Mouse (Mus musculus): ENCODE results near the gene Catip. TPM values are rescaled to one million over a fixed set of nuclear protein-coding genes. Genes with fewer than 3 reads are reported as not detected.
A peak's percentile ranks its signal among the peaks of the same experiment; 100 is the strongest.

The Catip gene
- total RNA-seq, 2 experiments from 2014 or later = 0.33 to 0.35 TPM

DNA sequence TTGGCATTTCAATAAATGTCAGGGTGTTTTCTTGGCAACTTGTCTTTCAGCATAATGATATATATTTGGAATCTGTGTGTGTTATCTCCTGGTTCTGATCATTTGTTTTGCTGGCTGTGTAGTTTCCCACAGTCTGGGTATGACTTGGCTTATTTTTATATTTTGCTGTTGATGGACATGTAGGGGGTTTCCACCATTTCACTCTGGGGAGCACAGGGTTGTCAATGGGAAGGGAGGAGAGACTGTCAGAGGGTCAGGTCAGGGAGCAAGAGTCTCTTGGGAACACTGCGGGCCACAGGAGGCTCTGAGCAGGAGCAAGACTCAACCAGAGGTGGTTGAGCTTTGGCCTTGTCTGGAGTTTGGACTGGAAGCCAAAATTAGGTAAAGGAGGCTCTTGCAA is 19.6 kb upstream of the Catip start:
- DNase-seq (ENCODE audit: low spot score in 2 of 2) = no peak

DNA sequence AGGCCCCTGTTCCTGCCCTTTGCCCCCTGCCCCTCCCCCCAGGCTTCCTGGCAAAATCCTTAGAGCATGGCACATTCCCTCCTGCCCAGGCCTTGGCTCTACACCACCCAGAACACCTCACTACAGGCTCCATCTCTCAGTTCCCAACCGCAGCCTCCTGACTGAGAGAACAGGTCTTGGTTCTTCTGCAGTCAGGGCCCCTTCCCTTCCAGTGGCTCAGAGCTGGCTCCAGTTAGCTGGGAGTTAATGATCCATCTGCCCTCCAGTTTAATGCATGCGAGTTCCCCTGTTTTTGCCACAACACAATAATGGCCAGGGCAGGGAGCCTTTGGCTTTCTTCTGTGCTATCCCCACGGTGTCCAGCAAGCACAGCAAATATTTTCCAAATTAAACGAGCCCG is 18.7 kb upstream of the Catip start:
- no peak for DNase-seq (ENCODE audit: low spot score in 2 of 2)

DNA sequence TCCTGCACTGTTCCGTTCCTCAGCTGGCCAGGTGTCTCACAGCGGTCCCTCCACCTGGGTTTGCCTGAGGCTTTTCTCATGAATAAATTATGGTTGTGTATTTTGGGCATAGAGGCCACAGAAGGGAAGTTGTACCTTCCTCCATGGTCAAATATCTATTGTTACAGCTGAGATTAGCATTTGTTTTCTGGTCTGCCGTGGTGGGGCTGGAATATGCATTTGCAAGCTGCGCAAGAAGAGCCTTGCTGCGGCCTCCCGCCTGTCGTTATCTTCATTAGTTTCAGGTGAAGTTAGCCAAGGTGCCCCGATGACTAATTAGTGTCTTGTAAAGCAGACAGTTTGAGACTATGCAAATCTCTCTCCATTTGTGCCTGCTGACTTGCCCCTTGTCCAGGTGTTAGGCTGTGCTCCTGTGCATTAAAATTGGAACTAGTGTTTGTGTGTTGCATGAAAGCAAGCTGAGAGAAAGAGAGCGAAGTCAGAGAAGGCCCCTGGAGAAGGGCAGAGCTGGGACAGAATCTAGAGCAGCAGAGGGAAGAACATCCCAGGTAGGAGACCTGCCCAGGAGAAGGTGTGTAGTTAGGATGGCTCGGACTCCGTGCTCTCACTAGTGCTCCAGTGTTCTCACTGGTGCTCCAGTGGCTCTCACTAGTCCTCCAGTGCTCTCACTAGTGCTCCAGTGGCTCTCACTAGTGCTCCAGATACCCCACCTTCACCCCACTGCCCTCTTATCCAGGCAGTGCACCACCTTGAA is 17.6 kb upstream of the Catip start:
- no peak for DNase-seq (ENCODE audit: low spot score in 2 of 2)

DNA sequence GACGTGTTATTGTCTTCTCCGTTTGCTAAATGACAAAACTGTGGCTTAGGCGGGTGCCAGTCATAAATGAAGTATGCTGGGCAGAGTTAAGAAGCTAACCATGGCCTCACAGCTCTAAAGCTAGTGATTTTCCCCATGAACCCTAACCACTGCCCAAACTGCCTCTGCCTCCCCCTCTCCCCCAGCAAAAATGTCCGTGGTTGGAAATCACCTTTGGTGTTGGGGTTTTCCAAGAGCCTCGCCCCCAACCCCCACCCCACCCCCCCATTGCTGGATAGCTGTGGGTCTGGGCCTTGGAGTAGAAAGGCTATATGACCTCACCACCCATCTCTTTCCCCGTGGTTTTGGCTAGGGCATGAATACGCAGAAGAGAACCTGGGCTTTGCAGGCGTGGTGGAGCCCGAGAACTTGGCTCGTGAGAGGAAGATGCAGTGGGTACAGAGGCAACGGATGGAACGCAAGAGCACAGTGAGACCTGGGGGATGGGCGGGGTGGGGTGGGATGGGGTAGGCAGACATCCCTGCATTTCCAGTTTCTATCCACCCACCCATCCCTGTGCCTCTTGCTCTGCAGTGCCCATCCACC is 10.6 kb upstream of the Catip start:
- no peak for DNase-seq (ENCODE audit: low spot score in 2 of 2)

DNA sequence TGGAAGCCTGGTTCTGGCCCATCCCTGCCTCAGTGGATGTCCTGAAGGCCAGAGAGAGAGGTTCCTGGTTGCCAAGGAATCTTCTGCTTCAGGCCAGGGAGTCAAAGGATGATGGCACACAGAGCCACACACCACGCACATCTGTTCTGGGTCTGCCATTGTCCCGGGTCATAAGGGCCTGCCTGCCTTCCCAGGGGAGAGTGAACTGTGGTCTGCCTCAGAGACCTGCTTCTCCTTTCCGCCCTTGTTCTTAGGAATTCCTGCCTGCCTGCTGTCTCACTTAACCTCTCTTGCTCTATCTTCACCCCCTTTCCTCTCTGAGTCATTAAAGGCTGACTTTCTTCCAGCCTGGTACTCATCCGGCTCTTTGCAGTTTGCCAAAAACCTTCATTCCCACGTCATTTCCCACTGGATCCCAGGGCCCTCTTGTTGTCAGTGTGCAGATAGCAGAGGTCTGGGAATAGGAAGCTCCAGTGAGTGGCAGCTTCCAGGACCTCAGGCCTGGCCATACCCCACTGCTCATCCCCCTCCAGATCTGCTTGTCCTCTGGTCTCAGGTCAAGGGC is 9.3 kb upstream of the Catip start:
- no peak for DNase-seq (ENCODE audit: low spot score in 2 of 2)

DNA sequence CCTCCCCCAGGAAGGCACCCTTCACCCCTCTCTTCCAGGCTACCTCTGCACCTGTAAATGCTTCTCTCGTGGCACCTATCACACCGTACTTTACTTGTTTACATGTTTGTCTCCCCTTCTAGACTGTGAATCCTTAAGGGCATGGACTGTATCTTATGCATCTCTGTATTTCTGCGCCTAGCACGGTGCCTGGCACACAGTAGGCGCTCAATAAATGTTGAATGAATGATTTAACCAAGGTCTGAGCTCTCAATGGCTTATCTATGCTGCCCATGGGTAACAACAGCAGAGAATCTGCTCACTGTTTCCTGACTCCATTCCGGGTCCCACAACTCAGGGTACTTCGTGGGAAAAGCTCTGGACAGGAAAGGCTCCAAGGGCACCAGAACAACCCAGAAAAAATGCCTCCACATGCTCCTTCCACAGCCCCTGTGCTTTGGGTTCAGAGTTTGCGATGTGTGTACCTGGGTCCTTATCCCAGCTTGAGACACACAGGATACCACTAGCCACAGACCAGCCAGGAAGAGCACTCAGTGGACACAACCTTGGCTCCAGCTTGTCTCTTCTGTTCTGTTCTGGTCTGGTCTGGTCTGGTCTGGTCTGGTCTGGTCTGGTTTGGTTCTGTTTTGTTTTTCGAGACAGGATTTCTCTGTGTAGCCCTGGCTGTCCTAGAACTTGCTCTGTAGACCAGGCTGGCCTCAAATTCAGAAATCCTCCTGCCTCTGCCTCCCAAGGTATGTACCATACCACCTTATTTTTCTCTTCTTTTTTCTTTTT is 8.3 kb upstream of the Catip start:
- no peak for DNase-seq (ENCODE audit: low spot score in 2 of 2)

DNA sequence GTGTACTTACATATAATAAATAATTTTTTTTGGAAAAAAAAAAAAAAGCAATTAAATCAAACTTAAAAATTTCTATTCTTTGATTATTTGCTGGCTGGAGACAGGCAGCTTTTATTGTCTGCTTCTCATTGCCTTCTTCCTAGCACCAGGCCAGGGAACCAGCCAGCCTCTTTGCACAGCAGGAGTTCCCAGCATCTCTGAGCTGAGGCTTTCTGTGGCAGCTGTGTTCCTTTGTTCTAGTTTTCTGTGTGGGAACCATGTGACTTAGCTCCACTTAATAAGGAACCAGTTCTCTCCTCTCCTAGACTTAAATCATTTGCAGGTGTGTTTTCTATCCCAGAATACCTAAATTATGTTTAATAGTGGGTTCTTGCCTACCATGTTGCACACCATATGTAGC is 4.4 kb upstream of the Catip start:
- no peak for DNase-seq (ENCODE audit: low spot score in 2 of 2)

DNA sequence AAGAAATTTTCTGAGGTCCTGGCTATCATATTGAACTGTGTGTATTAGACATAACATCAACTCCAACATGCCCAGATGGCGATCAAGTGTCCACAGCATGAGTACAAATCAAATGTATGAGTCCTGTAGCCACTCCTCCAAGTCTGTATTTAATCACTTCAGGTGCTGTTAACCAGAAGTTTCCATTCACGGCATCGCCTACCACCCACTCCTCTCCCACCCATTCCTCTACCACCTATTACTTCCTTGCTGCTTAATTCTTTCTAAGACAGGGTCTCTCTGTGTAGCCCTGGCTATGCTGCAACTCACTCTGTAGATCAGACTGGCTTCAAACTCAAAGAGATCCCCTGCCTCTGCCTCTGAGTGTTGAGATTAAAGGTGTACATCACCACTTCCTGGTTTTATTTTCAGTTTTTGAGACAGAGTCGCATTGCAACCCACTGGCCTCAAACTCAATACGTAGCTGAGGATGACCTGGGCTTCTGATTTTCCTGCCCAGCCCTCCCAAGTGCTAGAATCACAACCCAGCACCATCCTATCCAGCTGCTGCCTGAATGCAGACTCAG is 1.9 kb upstream of the Catip start:
- DNase-seq (ENCODE audit: low spot score in 2 of 2) = no peak

DNA sequence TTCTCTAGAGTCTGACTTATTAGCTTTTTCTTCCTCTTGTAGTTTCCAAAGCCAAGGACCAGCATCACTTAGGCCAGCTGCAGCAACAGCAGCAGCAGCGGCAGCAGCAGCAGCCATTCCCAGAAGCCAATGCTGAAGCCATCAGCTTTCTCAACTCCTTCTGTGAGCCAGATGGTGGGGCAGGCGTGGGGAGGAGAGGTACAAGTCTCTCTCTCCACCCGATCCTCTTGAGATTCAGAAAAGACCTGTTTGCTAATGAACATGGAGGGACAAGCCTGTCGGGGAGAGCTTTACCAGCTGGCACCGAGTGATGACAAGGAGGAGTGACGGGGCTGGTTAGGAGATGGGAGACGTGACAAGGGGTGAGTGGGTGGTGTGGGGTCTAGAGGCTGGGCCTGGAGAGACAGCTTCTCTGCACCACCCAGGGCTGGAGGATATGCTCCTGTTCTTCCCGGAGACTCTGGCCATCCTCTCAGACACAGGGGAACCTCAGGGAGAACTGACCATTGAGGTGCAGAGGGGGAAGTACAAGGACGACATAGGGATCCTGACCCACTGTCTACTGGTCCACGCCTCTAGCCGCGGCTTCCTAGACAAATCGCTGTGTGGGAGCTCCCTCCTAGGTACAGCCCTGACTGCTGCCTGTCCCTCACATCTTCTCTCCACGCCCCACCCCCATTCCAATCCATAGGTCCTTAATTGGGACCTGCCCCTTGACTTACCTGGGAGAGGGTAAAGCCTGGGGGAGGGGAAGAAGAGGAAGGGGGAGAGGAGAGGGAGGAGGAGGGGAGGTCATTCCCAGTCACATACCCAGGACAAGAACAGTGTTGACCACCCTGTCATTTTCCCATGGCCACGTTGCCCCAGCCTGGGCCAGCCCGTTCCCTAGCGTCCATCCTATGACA is 669 bp downstream of the Catip start:
- DNase-seq (ENCODE audit: low spot score in 2 of 2) = no peak

DNA sequence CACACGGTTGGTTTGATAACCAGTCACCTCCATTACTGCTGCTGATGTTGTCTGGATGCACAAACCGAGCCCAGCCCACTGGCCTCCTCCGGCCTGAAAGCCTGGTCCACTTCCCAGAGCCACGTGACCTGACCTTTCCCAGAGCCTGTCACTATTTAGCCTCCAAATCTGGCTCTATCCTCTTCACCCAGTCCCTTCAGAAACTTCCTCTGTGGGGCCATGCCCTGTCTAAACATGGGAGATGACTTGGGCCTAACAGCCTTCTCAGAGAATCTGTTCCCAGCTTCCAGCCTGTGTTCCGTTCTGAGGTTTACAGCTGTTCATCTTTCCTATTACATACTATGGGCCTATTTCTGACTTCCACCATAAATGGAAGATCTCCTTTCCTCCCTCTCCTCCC is 1.5 kb downstream of the Catip start:
- no peak for DNase-seq (ENCODE audit: low spot score in 2 of 2)

DNA sequence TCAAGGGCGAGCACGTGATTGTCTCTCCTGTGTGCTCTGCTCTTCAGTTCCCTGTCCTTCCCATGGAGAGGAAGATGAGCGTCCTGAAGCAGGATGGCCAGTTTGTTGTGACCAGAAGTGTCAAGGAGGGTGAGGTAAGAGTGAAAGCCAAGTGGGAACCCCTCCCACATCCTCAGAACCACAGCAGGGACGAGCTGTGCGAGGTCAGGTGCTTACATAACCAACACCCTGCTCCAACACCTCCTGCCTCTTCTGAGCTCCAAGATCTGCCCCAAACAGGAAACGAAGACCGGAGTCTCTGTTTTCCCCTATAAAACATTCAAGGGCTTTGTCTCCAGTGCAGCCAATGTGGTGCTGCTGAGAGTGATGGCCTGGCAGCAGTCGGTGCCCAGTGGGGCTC is 2.4 kb downstream of the Catip start:
- DNase-seq (ENCODE audit: low spot score in 2 of 2) = no peak

DNA sequence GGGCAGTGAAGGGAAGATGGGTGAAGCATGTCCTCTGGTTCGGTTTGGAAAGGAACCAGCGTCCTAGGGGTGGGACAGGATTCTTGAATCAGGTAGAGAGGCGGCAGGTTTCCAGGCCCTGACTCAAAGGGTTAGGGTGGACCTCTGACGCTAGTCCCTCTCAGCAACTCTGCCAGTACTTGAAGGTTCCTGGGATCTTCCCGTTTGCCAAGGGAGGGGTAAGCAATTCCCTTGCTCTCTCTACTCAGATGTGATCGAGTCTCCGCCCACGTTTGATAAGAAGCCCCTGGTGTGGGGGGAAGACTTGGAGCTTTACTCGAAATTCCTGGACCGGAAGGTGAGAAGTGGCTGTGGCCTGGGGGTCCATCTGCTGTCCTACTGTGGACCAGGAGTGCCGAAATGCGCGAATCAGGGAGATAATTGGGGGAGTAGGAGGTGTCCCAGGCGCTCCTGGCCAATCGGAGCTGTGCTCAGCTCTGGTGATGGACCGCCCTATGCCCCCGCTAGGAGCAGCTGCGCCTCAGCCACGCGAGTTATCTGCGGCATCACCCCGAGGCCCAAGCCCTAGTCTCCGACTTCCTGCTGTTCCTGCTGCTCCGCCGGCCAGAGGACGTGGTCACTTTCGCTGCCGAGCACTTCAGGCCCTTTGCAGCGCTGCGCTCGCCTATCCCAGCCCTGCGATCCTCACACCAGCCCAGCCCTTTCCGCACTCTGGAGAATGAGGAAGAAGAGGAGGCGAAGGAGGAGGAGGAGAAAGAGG is 6.2 kb downstream of the Catip start:
- DNase-seq (ENCODE audit: low spot score in 2 of 2) = no peak

DNA sequence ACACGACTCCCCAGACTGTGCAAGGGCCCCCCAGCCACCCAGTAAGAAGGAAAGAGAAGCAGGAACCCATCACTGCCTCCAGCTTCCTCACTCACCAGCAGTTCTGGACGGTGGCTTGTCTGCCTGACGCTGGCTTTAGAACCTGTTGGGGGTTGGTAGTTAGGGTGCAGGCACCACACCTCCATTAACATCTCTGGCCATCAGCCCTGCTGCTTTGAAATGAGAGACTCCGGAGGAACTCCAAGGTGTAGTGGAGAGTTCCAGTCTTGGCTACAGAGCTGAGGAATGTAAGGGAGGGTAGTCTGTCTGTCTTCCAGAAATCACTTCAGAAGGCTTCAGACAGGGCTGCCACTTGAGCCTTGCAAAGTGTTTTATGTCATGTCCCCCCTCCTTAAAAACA is 8.1 kb downstream of the Catip start:
- DNase-seq (ENCODE audit: low spot score in 2 of 2) = no peak

DNA sequence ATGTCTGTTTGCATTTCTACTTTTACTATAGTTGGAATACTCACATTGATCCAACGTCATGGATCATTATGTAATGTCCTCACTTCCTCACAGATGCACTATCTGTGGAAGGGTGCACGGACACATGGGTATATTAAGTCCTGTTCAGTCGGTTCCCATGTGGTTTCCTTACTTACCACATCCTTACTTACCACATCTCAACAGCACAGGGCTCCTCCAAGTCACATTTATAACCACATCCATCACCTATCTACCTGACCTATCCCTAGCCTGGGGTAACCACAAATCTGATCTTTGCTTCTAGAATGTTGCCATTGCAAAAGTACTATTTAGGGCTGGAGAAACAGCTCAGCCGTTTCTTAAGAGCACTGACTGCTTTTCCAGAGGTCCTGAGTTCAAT is 11.5 kb downstream of the Catip start:
- no peak for DNase-seq (ENCODE audit: low spot score in 2 of 2)

DNA sequence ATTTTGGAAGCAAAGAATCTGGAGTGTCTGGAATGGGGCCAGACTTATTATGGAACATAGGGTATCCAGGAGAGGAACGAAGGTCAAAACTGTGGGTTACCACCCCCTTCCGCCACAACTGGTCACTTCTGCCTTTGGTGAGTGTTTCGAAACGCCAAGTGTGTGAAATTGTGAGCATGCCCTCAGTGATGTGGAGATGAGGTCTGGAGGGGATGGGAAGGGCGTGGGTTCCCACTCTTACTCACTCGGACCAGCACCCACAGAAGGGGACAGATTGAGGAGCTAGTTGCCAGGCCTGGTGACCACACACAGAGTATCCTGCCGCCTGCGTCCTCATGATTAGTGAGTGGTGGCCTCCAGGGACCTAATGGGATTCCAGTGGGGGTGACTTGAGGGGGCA is 13.1 kb downstream of the Catip start, which contains the start of gene Slc11a1:
Gene Slc11a1, plus strand, starts transcription at position 216 of the 400 bp plus-strand sequence.
- DNase-seq (ENCODE audit: low spot score in 2 of 2) = no peak

DNA sequence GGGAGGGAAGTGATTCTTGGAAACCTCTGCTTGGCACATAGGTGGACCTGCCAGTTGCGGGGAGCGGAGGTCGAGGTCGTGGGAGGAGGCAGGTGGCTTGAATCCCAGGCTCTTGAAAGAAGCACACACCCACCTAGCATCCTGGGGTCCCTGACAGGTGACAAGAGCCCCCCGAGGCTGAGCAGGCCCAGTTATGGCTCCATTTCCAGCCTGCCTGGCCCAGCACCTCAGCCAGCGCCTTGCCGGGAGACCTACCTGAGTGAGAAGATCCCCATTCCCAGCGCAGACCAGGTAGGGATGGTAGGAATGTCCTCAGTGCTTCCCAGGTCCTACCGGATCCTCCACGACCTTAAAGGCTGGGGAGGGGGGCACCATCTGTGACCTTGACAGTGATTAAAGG is 13.7 kb downstream of the Catip start:
- DNase-seq (ENCODE audit: low spot score in 2 of 2) = no peak

DNA sequence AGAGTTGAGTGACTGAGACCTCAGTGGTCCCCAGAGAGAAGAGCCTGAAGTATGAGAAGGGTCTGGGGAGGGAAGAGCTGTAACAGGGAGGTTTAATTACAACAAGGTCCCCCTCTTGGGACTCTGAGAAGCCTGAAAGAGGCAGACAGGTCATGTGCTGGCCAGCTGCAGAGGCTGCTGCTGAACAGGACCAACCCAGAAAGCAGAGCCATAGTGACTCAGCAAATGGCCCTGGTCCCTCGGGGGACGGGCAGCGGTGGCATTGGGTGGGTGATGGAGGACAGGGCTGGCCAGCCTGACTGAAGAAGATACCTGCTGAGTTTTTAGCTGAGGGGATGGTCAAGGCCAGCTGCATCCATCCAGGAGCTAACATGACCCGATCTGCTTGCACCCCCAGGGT is 14.5 kb downstream of the Catip start:
- DNase-seq (ENCODE audit: low spot score in 2 of 2) = peak in 1 of 2 experiments; percentile 60

DNA sequence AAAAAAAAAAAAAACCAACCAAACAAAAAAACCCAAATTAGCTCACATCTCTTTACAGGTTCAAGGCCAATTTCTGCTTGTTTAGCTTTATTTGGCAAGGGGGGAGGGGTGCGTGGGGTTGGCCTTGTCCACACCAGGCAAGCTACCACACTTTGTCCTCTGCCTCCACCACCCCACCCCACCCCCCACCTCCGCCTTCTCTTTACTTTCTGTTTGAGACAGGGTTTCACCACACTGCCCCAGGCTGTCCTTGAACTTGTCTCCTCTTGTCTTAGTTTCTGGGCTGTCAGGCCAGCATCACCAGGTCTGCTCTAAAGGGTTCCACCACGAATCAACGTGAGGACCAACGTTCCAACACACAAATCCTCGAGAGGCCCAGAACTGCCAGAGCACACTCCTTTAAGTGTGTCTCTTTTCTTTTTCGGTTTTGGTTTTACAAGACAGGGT is 17.2 kb downstream of the Catip start:
- no peak for DNase-seq (ENCODE audit: low spot score in 2 of 2)

DNA sequence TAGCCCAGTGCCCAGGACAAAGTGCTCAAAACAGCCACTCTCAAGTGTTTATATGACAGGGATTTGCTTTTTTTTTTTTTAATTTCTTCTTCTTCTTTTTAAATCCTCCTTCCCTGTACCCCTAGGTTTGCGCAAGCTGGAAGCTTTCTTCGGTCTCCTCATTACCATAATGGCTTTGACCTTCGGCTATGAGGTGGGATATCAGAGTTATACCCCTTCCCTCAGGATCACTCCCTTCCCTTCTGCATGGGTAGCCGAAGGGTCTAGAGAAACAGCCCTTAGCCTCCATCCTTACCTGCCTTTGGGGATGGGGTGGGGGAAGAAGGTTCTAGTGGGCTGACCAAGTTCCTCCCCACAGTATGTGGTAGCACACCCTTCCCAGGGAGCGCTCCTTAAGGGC is 18.6 kb downstream of the Catip start:
- no peak for DNase-seq (ENCODE audit: low spot score in 2 of 2)

DNA sequence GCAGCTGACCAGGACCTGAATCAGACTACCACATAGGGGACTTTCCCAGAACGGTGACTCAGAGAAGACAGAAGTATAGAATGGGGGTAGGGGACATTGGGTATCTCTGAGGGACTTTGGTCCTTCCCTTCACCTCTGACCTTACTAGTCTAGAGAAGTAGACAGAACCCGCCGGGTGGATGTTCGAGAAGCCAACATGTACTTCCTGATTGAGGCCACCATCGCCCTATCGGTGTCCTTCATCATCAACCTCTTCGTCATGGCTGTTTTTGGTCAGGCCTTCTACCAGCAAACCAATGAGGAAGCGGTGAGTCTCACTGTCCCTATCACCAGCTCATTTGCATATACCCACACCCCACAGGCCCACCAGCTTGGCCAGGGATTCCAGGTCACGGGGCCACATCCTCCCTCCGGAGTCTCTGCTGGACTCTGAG is 19.7 kb downstream of the Catip start:
- no peak for DNase-seq (ENCODE audit: low spot score in 2 of 2)

All from adrenal gland, adult 18-20 months (tissue).